Mouse (Mus musculus): ENCODE data around the gene Calhm4. TPM values are rescaled to one million over a fixed set of nuclear protein-coding genes. Genes with fewer than 3 reads are reported as not detected.
"Not testable (repeated sequence)": the region's sequence is repeated elsewhere in the genome, so short reads cannot be mapped to it uniquely, and the experiment has no call there.

Gene Calhm4
- total RNA-seq, 2 experiments from 2014 or later, result not detected

- no peak for DNase-seq (ENCODE audit: low spot score in 2 of 2)
- intact Hi-C loops (cut with DNase I), result no loop called here
Observed at GRCm38 (mm10) chr10:33998397-33998796, 45.7 kb downstream of the Calhm4 start.

GRCm38 (mm10) chr10:33996686-33997085, 47.4 kb downstream of the Calhm4 start:
- intact Hi-C loops (cut with DNase I); DNase-seq (ENCODE audit: low spot score in 2 of 2): not testable (repeated sequence)

Other genes with a start within 250 kb of the Calhm4 start
- gene Sult3a1, start 186.6 kb downstream of the Calhm4 start, total RNA-seq (2021), result not detected
- gene Rsph4a, start 139.2 kb downstream of the Calhm4 start, total RNA-seq (2021), result 1 to 10 TPM; 3.1 to 3.4 TPM
- 10 to 100 TPM; 10.6 to 17.9 TPM for gene Zup1, start 93.0 kb downstream of the Calhm4 start, total RNA-seq (2021)
- 100 to 1,000 TPM in 1 of 2 experiments, 10 to 100 TPM in 1; 94.4 to 104 TPM for gene Rwdd1, start 24.7 kb downstream of the Calhm4 start, total RNA-seq (2021)
- under 1 TPM; 0.34 to 0.62 TPM for gene Trappc3l, start 6.7 kb downstream of the Calhm4 start, total RNA-seq (2021)
- gene Calhm5, start 52.2 kb upstream of the Calhm4 start, total RNA-seq (2021), result 1 to 10 TPM; 2.7 to 3.0 TPM
- gene Calhm6, start 83.7 kb upstream of the Calhm4 start, total RNA-seq (2021), result under 1 TPM; 0.36 to 0.69 TPM
- 10 to 100 TPM in 1 of 2 experiments, 1 to 10 TPM in 1; 6.5 to 10.5 TPM for gene Dse, start 163.4 kb upstream of the Calhm4 start, total RNA-seq (2021)
- 100 to 1,000 TPM; 155 to 166 TPM for gene Tspyl1, start 237.9 kb upstream of the Calhm4 start, total RNA-seq (2021)

Measured in left cerebral cortex, postnatal 36 days (tissue).